Mouse (Mus musculus) bone marrow, adult 2 months (tissue): Measurements from ENCODE around the gene Ttc38.

Experiments used
- CTCF ChIP-seq: fragments of 200-500 bp; IDR thresholded peaks from 2 replicates; pipeline ENCODE4 v1.5.1; 2011; ENCODE audit warnings: low read length, control low read depth; ENCODE audit not compliant: control insufficient read depth, insufficient read depth
- POLR2A ChIP-seq: fragments of 200-500 bp; IDR thresholded peaks from 2 replicates; pipeline ENCODE4 v1.6.1; 2011; ENCODE audit warnings: low read depth, mild to moderate bottlenecking, control low read depth, low read length, borderline replicate concordance; ENCODE audit not compliant: control insufficient read depth

DNA sequence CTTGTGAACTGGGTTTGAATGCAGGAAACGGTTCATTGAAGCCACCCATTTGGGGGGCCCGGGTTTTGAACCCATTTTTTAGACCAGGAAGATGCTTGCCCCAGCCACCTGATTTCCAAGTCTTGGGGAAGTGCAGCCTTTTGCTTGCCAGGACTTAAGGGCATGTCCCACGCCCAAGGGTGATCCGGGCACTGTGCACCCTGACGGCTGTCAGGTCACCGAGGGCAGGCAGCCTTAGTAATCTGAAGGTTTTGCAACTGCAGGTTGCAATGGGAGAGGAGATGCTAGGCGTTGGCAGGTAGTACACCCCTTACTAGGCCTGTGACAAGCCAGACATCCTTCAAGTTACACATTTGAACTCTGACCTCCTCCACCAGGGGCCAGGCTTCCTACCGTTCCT lies 493 bp downstream of the Ttc38 start:
- no peak for TF ChIP-seq CTCF
- no peak for TF ChIP-seq POLR2A
